Mouse (Mus musculus): ENCODE results near the gene Gm20388.

DNA sequence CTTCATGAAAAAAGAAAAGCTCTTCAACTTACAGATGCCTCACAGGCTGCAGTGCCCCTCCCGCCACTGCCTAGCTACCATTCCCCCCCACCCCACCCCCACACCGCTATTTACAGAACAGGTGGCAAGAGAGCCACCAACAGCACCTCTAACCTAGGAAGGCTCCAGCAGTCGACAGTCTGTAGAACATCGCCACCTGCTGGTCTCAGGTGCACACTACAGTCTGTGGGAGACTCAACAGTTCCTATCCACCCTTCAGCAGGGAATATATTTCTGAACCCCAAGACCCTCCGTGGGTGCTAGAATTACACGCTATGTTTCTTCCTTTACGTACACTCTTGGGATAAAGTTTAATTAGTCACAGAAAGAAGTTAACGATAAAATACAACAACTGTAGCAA lies 4457.6 kb downstream of the Gm20388 start:
- TF ChIP-seq CTCF (IDR thresholded peaks at IDR 0.05; ENCODE audit: insufficient read depth, low read depth, low read length) (peak; percentile 48; the same call in 1 of the 2 replicates), POLR2A (IDR thresholded peaks at IDR 0.05; ENCODE audit: insufficient read depth, low read depth, low read length) (no peak)

Data from olfactory bulb, adult 2 months (tissue).